Mouse (Mus musculus): Measurements from ENCODE around the gene Armh4. TPM values are rescaled to one million over a fixed set of nuclear protein-coding genes. Genes with fewer than 3 reads are reported as not detected.
"Not testable (repeated sequence)": the region's sequence is repeated elsewhere in the genome, so short reads cannot be mapped to it uniquely, and the experiment has no call there.

The Armh4 gene
- total RNA-seq (2017) = not detected in 2 replicates

DNA sequence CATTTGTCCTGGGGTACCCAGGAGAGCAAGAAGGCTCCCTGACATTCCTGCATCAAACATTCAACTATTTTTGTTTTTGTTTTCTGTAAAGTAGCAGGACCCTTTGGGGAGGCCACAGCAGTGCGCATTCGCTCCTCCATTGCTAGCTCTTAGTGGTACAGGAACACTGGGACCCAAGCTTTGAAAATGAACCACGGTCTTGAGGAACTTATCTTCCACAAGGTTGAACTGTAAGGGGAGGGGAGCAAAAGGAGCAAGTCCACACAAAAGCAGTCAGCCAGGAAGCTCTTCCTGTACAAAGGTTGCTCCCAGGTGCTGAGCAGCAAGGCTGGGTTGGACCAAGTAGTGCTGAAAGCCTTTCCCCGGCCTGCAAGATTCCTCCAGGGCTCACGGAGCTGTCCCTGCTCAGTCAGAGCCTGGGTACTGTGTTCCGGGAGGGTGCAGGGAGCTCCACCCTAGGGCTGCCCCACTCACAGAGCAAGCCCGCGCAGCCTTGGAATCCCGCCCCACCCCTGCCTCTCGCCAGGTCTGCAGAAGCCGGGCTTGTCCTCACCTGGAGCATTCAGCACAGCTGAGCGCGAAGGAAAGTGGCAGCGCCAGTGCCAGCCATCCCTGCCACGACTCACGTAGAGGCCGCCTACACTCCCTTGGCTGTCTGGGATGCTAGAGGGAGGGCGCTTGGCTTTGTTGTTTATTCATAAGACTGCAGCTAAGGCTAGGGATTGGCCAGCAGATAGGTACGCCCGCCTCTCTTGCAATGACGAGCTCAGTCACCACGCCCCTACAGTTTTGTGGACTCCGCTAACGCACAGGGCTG lies at the start of gene Armh4:
Gene Armh4 (minus strand): TSS at position 669 of the 817 bp plus-strand sequence.
- no peak for ATAC-seq (ENCODE audit: extremely low read depth, insufficient number of reproducible peaks, low FRiP score, poor library complexity, severe bottlenecking)

DNA sequence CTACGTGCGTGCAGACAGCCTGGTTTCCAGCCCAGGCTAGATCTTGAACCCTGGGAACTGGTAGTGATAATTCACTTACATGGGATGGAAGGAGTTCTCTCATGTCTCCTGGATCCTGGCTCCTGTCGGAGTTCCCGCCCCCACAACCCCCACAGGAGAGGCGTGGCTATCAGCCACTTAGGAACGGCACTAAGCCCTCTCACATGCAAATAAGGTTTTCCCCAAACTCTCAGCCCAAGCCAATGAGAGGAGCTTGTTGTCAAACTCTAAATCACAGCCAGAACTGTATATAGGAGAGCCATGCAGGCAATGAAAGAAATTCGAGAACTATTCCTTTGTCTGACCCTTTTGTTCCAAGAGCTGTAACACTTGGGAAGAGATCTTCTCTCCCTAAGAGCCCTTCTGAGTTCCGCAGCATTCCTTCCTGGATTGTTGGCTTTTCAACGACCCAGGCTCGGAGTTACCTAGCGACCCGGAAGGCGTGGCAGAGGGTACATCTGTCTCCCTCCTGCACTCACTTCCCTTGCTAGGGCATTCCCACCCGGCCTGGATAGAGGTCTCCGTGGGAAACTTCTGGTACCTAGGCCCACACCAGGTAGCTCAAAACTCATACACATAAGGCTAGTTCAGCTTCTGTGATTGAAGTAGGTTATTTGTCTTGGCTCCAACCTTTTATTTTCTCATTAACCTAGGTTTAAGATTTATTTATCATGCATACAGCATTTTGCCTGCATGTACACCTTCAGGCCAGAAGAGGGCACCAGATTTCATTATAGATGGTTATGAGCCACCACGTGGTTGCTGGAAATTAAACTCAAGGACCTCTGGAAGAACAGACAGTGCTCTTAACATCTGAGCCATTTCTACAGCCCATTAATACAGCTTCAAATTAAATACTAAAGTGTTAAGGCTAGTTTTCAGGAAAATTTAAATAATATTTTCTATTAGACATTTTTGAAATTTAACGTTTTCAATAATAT lies 46.3 kb upstream of the Armh4 start:
- ATAC-seq (ENCODE audit: extremely low read depth, insufficient number of reproducible peaks, low FRiP score, poor library complexity, severe bottlenecking) = no peak

DNA sequence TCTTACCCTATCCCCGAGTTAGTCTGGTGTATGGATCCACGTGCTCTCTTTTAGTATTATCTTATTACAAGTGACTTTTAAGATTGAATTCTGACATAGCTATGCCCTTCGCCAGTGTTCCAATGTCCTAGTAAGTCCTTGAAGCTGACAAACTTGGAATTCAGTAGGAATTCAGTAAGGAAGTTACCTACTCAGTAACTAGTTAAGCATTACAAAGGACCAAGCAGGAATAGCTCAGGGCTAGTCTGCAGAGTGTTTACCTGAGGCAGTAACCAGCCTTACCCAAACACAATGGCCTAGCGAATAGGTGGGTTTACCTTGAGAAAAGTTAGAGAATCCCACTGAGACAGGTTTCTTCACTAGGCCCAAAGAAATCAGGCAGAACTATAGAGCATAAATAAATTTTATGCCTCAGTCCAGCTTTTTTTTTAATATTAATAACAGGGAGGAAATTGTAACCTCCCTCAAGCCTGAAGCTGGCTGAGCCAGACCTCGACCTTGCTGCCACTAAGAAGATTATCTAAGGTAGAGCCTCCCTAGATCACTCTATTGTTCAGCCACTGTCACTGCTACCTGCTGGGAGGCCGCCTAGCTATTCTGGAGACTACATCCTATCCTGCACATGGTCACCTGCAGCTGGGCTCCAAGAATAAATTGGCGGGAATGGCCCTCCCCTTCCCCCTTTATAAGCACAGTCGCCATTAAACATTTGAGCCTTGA lies 36.7 kb upstream of the Armh4 start:
- not testable (repeated sequence) for ATAC-seq (ENCODE audit: extremely low read depth, insufficient number of reproducible peaks, low FRiP score, poor library complexity, severe bottlenecking)

GRCm38 (mm10) chr14:49818713-49819208 lies 35.6 kb upstream of the Armh4 start:
- not testable (repeated sequence) for ATAC-seq (ENCODE audit: extremely low read depth, insufficient number of reproducible peaks, low FRiP score, poor library complexity, severe bottlenecking)

GRCm38 (mm10) chr14:49812966-49813365 lies 29.8 kb upstream of the Armh4 start:
- ATAC-seq (ENCODE audit: extremely low read depth, insufficient number of reproducible peaks, low FRiP score, poor library complexity, severe bottlenecking) = not testable (repeated sequence)

DNA sequence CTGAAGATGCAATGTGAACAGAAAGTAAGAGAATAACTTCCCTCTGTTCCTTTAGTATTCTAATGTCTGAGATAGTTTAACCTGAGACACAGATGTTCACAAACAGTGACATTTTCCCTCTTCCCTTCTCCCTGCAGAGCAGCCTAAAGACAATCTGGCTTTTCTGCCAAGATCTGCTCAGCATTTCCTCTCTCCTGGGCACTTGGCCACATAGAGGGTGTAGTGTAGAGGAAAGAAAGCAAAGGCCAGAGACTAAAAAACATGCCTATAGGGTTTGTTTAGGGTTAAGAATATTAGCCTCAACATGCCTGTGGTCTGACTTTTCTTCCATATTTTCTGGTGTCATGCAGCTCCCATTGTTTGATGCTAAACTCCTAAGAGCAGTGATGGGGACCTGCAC lies 21.9 kb upstream of the Armh4 start:
- ATAC-seq (ENCODE audit: extremely low read depth, insufficient number of reproducible peaks, low FRiP score, poor library complexity, severe bottlenecking) = not testable (repeated sequence)

DNA sequence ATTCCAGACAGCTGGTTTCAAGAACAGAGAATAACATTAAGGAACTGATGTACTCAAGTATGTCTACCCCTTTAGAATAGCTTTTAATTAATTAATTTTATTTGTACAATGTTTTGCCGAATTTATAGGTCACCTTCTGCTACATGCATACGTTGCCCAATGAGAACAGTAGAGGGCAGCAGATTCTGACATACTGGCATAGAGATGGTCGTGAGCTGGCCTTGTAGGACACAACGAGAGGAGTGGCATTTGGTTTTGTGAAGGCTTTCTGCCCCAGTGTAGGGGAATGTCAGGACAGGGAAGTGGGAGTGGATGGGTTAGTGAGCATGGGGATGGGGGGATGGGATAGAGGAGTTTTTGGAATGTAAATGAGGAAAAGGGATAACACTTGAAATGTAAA lies 18.3 kb upstream of the Armh4 start:
- no peak for ATAC-seq (ENCODE audit: extremely low read depth, insufficient number of reproducible peaks, low FRiP score, poor library complexity, severe bottlenecking)

GRCm38 (mm10) chr14:49793948-49794347 lies 10.8 kb upstream of the Armh4 start:
- ATAC-seq (ENCODE audit: extremely low read depth, insufficient number of reproducible peaks, low FRiP score, poor library complexity, severe bottlenecking) = no peak

- no peak for ATAC-seq (ENCODE audit: extremely low read depth, insufficient number of reproducible peaks, low FRiP score, poor library complexity, severe bottlenecking)
Observed at GRCm38 (mm10) chr14:49790542-49790941, 7.4 kb upstream of the Armh4 start.

- no peak for ATAC-seq (ENCODE audit: extremely low read depth, insufficient number of reproducible peaks, low FRiP score, poor library complexity, severe bottlenecking)
Observed at GRCm38 (mm10) chr14:49785793-49786192, 2.6 kb upstream of the Armh4 start.

- ATAC-seq (ENCODE audit: extremely low read depth, insufficient number of reproducible peaks, low FRiP score, poor library complexity, severe bottlenecking) = no peak
Observed at GRCm38 (mm10) chr14:49783866-49784265, 683 bp upstream of the Armh4 start.

- ATAC-seq (ENCODE audit: extremely low read depth, insufficient number of reproducible peaks, low FRiP score, poor library complexity, severe bottlenecking) = no peak
Observed at GRCm38 (mm10) chr14:49780416-49780815, 2.8 kb downstream of the Armh4 start.

- not testable (repeated sequence) for ATAC-seq (ENCODE audit: extremely low read depth, insufficient number of reproducible peaks, low FRiP score, poor library complexity, severe bottlenecking)
Observed at GRCm38 (mm10) chr14:49777539-49777938, 5.6 kb downstream of the Armh4 start.

DNA sequence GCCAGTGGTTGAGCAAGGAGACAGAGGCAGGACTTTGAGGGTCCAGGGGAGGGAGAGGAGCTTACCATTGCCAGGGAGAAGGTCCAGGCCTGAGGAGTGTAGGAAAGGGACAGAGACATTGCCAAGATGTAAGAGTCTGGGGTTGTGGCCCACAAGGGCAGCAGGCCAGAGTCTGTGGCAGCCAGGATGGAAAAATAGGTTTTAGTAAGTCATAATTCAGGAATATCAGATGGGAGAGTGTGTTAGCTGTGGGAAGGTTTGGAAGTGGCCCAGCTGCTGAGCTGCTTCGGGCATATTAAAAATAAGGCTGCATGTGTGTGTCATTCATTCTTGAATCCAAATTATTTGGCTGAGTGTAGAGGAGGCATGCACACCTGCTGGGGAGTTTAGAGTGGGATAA lies 11.4 kb downstream of the Armh4 start:
- ATAC-seq (ENCODE audit: extremely low read depth, insufficient number of reproducible peaks, low FRiP score, poor library complexity, severe bottlenecking) = no peak

DNA sequence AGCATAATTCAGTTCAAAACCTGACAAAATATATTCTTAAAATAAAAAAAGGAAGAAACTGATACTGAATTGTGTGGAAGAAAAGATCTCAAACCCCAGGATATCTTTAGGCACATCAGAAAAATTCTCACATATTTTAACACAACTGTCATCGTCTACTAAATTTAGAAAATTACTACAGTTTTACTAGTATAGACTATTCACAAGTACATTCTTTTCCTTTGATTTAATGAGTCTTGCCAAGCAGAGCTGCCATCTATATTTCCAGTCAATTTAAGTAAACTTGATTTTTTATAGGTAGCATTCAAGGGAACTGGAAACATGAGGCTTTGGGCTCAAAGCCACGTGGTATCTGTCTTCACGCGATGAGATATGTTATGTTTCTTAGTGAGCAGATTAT lies 16.6 kb downstream of the Armh4 start:
- ATAC-seq (ENCODE audit: extremely low read depth, insufficient number of reproducible peaks, low FRiP score, poor library complexity, severe bottlenecking) = no peak

DNA sequence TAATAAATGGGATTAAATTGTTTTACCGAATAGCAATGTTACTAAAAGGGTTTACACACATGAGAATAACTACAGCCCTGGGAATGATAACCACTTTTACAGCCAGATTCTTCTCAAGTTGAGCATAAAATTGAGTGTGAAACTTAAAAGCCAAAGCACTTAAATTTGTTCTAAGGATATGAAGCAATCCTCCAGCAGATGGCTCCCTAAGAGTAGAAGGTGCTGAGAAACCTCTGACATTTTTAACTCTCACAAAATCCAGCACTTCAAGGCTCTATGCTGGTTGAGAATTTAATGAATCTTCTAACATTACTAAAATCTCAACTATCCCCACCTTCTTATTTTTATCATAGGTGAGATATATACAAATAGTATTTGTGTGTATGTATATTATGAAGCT lies 27.3 kb downstream of the Armh4 start:
- no peak for ATAC-seq (ENCODE audit: extremely low read depth, insufficient number of reproducible peaks, low FRiP score, poor library complexity, severe bottlenecking)

DNA sequence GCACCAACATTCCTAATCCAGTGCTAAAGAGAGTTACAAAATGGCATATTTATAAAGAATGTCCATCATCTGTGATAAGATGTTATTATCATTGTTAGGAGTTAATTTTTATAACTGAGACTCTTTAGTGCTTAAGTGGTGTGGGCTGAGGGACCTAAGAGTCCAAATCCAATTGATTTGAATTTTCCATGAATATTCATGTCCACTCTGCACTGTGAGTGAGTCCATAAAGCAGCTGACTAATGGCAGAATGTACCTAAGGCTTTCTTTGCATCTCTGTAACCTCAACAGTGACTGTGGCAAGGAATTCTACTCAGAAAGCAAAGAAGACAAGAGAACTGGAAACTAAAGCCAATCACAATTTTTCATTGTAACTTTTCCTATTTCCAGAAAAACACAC lies 30.6 kb downstream of the Armh4 start:
- ATAC-seq (ENCODE audit: extremely low read depth, insufficient number of reproducible peaks, low FRiP score, poor library complexity, severe bottlenecking) = no peak

GRCm38 (mm10) chr14:49745874-49746273 lies 37.3 kb downstream of the Armh4 start:
- no peak for ATAC-seq (ENCODE audit: extremely low read depth, insufficient number of reproducible peaks, low FRiP score, poor library complexity, severe bottlenecking)

GRCm38 (mm10) chr14:49743946-49744526 lies 39.1 kb downstream of the Armh4 start:
- no peak for ATAC-seq (ENCODE audit: extremely low read depth, insufficient number of reproducible peaks, low FRiP score, poor library complexity, severe bottlenecking)
